Mouse (Mus musculus) granulocyte monocyte progenitor cell, adult 5-6 weeks (primary cell): ENCODE data around the gene Dnajb14. TPM values are rescaled to one million over a fixed set of nuclear protein-coding genes. Genes with fewer than 3 reads are reported as not detected.
"Not testable (repeated sequence)": the region's sequence is repeated elsewhere in the genome, so short reads cannot be mapped to it uniquely, and the experiment has no call there.

Source experiments
- ATAC-seq: replicated peaks from 2 replicates; pipeline ENCODE4 v1.8.0; 2016; ENCODE audit warnings: mild to moderate bottlenecking, moderate TSS enrichment, inconsistent platforms; ENCODE audit not compliant: poor library complexity, severe bottlenecking
- total RNA-seq, 2 experiments: library from RNA; stranded (forward) in 1 of 2; stranded (reverse) in 1 of 2; fragments of 200-712, 200-1000 nt in 1 of 2; fragments of >200 nt in 1 of 2; fragmentation: Nextera tagmentation in 1 of 2; gene quantifications; 2 replicates each; pipeline ENCODE4 v1.2.3; 2014 to 2017

Dnajb14 gene
- total RNA-seq, 2 experiments from 2014 or later, result 6.2 to 7.1 TPM

DNA sequence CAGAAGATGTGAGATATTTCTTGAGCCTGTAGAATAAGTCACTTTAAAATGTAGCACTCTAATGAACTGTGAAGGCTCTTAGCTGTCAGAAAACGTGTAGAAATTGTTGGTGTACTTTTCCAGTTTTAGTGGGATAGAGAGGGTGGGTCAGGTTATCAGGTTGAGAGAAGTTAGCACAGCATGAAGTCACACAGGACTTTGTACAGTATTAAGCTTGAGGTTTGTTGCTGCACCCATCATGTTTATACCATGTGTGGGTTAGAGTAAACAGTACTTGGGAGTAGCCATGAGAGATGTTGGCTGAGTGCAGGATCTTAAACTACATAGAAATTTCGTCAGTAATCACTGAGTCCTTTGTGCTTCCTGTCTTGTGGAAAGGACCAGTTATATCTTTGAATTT, 45.6 kb downstream of the Dnajb14 start:
- no peak for ATAC-seq

GRCm38 (mm10) chr3:137914567-137914966, 47.1 kb downstream of the Dnajb14 start:
- not testable (repeated sequence) for ATAC-seq

- no peak for ATAC-seq
Observed at GRCm38 (mm10) chr3:137917694-137918171, 50.3 kb downstream of the Dnajb14 start.

DNA sequence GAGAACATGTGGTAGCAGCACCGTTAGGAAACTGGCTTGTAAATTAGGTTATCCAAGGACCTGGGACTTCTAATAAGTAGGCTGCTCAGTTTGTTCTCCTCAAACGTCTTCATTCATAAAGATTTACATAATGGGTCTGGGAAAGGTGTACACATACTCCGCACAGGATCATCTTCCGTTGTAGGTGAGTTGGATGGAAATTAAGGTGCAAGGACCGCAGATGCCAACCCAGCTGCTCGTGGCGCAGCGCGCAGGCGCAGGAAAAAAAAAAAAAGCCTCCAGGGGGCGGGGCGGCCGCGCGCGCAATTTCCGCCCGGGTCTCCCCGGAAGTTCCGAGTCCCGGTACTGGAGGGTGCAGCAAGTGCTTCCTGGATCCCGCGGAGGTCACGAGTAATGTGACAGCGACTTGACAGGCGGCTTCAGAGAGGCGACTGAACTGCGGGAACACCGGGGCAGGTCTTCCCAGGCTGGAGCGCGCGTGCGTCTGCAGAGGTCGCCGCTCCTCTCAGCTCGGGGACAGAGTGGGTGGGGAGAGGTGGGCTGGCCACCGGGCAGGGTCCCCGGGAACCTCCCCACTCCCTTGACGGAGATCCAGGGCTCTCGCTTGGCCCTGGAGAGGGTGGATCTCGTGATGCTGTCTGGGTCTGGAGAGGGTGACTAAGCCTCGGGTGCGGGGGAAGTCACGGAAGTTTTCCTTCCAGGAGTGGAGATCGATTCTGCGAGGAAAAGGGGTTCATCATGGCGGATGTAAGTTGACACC, 50.9 kb downstream of the Dnajb14 start, which contains the start of gene Lamtor3:
Gene Lamtor3, plus strand, starts transcription at position 335 of the 760 bp plus-strand sequence.
- peak; percentile 97 for ATAC-seq

DNA sequence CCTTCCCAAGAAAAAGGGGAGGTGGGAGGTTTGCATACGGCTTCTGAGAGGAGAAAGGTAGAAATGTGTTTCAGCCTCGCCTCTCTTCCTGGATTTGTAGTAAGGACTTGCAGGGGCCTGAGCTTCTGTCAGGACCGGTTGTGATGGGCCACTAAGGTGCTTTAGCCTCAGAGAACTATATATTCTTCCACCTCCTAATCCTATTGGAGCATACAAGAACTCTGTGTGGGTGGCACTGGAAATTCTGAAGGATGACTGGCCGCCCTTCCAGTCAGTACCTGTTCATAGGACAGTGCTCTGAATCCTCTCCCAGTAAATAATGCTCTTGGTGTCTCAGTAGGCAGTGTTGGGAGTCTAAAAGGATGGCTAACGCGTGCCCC, 51.4 kb downstream of the Dnajb14 start:
- peak; percentile 4; the same call in 1 of the 2 replicates for ATAC-seq

DNA sequence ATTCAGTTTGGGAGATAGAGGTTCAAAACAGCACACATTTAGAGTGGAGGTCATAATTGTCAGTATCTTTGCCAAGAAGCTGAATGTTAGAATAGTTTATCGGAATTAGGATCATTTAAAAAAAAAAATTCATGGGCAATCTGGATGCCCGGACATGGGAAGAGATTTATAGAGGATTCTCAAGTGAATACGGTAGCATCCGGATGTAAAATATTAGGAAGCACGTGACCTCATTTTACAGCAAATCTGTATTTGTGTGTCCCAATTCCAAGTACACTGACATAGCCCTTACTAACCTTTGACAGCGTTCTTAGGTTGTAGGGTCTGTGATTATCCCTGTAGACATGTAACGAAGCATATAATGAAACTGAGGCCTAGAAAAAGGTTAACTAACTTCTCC, 51.9 kb downstream of the Dnajb14 start:
- no peak for ATAC-seq

DNA sequence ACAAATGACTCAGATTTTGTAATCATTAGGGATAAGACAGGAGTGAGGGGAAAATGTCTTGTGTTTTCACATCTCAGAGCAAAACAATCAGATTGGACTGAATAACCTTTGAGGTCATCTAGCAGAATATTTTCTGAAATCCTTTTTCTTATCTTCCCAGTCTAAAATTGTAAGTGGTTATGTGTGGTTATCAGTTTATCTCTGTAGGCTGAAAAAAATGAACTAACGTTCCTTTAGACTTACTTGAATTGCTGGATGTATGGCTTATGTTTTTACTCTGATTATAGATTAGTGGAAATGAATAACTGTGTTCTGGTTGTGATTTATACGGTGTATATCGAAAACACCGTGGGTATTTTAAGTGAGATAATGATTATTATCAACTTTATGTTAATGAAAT, 53.1 kb downstream of the Dnajb14 start:
- ATAC-seq, result no peak

DNA sequence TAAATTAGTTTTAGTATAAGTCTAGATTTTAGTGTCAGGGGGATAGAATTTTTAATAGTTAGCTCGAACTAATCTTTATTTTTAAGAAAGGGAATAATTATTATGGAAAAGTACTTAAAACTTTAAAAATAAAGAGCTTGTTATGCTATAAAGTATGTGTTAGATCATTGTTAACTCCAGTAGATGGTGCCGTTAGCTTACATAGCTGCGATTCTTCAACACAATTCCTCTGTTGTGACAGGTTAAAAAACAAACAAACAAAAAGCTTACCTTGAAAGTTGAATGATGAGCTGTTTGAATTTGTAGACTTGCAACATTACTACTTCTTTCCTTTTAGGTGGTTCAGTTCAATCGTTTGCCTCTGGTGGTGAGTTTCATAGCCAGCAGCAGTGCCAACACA, 59.5 kb downstream of the Dnajb14 start:
- ATAC-seq, result no peak

DNA sequence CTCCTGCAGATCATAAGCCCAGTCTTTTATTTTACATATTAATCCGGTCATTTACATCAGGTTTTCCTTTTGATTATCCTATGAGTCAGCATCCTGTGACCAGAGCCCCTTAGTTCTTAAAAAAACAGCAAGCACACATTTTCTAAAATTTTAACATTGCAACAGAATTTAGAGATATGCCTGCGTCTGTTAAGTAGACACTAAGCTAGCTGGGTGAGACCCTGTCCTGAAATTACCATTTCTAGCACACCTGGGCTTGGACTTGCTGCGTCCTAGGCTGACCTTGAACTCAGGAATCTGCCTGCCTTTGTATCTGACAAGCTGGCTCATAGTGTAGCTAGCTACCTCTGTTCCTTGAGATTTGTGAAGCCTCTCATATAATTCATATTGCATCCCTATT, 62.5 kb downstream of the Dnajb14 start:
- ATAC-seq, result no peak

DNA sequence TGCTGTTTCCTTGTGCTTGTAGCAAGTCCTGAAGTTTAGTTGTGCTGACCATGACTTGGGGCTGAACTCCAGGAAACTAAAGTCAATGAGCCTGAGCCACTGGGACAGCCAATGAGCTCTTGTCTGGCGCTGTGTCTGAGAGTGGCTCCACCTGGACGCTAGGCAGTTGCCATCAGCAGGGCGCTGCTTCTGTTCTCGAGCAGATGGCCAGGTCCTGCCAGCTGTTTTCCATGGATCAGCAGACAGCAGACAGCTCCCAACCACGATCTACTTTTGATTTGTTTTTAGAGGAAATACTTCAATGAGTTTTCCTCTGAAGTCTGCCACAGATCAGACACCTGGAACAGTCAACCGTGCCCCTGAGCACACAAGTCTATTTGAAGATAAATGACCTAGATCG, 65.3 kb downstream of the Dnajb14 start:
- no peak for ATAC-seq

GRCm38 (mm10) chr3:137933986-137934385, 66.5 kb downstream of the Dnajb14 start:
- no peak for ATAC-seq

DNA sequence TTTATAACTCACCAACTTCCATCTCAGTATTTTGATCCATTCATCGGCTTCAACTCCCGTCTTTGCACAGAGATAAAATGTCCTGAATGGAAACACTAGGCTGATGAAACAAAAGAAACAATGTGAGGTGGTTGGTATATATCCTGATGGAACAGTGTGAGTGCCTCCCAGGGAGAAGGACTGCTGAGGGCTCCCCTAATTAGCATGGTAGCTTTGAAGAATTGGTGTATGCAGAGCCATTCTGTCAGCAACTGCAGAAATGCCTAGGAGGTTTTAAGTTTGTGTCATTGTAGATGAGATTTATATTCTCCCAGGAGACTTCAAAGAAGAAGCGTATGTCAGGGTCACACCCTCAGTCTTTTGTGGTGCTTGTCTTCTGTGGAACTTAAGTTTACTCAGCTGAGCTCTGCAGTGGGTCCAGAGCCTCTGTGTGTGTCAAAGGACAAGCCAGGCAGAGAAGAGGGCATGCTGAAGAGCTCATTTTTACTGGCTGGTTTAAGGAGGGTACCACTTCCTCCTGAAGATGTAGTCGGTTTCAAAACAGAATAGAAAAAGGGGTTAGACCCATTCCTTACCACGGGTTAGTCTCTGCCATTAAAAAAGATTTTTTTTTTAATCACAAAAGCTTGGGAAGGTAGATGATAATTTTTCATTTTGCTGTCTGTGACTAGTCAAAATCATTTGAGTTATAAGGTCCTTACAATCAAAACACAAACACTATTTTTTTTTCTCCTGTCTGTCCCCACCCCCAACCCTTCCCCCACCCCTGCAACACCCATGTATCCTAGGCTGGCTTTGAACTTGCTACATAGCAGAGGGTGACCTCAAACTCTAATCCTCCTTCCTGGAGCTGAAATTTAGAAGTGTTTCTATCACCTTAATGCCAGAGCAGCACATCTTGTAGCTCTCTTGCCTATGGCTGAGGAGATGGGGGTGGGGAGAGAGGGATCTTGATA, 68.4 kb downstream of the Dnajb14 start:
- ATAC-seq, result no peak

- no peak for ATAC-seq
Observed at GRCm38 (mm10) chr3:137936541-137936940, 69.1 kb downstream of the Dnajb14 start.

DNA sequence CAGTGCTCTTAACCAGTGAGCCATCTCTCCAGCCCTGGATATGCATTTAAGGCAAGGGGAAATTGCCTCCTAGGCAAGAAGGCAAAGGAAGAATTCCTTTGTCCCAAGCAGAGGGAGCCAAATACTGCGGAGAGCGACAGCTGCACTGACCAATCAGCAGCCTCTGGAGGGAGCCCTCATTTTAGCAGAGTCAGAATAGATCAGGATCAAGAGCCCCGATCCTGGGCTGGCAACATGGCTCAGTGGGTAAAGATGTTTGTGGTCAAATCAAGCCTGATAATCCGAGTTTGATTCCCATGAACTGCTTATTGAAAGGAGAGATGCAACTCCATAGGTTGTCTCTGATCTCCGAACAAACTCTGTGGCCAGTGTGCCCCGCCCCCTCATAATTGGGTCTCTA, 71.1 kb downstream of the Dnajb14 start:
- ATAC-seq, result peak; percentile 31; the same call in 1 of the 2 replicates

DNA sequence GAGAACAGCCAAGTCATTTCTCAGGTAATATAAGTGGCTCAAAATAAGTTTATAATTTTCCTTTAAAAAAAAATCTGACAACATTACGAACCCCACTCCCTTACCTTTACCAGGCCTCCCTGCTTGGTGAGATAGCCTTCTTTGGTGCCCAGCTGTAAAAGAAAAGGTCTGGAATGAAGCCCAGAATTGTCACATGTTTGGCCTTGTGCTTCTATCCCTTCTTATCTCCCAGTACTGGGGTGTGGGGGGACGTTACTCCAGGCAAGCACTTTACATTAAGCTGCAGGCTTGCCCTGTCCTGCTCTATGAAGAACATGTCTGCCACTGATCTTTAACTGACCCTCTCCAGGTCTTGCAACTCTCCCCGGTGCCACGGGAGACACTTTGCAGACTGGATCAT, 73.3 kb downstream of the Dnajb14 start:
- ATAC-seq, result no peak

DNA sequence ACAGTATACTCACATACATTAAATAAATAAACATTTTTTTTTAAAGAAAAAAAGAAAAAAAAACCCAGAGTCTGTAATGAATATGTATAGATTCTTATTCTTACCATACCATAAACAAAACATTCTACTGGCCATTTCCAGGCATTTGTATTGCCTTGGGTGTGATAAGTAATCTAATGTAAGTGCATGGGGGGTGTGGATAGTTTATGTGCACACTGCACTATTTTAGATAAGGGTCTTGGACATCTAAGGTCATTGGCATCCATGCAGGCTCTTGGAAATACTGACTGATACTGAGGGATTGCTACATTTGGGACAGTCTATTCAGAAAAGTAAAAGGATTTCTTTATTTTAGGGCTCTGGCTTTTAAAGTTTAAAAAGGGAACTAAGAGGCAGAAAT, 74.1 kb downstream of the Dnajb14 start:
- no peak for ATAC-seq

GRCm38 (mm10) chr3:137942098-137942622, 74.7 kb downstream of the Dnajb14 start:
- no peak for ATAC-seq

DNA sequence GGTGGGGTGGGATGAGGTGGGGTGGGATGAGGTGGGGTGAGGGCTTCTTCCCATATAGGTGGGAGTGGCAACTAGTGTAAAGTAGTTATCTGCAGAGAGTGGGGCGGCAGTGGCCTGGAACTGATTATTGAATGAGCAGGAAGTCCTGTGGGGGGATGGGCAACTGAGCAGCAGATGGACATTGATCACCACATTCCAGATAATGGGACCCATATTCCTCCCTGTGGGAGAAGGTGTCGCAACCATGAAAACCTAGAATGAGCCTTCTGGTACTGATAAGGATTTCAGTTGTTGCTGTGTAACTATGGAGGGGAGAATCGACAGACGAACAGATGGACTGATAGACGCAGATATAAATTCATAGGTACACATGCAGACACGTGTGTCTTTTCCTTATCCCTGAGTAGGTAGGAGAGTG, 76.3 kb downstream of the Dnajb14 start:
- no peak for ATAC-seq

DNA sequence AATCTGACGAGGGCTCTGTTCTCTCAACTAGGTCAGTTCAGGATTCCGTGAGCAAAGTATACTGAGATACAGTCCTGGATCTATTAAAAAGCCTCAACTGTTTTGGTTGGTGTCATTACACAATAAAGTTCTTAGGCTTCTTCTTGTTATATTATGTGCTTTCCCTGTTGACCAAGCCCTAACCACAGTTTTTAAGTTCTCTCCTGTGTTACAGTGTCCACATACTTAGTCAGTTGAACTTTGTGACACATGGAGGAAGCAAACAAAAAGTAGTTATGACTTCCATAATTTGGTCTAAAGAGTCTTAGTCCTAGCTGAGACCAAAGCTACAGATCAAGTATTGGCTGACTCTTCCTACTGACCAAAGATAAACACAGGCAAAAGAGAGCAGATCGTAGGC, 79.4 kb downstream of the Dnajb14 start:
- ATAC-seq, result peak; percentile 64

- ATAC-seq, result peak; percentile 45
Observed at GRCm38 (mm10) chr3:137947525-137947924, 80.0 kb downstream of the Dnajb14 start.
